Comparison of ENCODE assay signal across 8 mouse cellular contexts in the genomic region with DNA sequence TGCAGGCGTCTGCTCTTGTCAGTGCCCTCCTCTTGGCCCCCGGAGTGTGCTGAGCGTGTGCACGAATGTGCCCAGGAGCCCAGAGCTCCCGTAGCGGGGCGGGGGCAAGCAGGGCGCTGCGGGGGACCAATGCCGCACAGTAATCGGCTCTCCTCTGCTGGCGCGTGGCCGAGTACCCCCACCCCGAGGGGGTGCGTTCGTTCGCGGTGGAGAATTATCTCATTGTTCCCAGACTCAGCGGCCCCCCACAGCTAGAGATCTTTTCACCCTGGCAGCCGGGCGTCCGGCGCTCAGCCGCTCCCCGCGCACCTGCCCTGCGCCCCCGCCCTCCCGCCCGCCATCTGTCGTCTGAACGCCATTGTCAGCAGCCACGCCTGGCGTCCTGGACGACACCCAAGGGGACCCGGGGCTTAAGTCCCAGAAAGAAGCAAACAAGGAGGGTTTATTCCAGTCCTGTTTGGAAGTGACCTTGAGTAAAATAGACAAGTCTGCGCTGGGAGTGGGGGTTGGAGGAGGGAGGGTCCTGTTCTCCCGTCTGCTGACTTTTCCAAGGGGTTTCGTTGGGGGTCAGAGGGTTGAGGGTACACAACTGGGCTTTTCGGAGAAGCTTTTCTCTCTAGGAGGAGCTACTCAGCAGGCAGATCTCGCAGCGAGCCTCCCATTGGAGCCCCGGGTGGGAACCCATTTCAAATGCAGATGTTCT. TPM values are rescaled to one million over a fixed set of nuclear protein-coding genes. Genes with fewer than 3 reads are reported as not detected.
DNase-seq lines count a peak whose midpoint lies in the region; ATAC-seq and TF ChIP-seq lines count a peak whose summit lies in the region.

No protein-coding gene starts in this region.

- ATAC-seq in megakaryocyte, adult 5-6 weeks (ENCODE audit: poor library complexity, severe bottlenecking), result no peak
- peak; percentile 34; the same call in 1 of the 2 replicates for ATAC-seq in heart, embryonic 13.5 days (ENCODE audit: extremely low read depth, insufficient number of reproducible peaks, low FRiP score, low TSS enrichment)
- no peak for ATAC-seq in liver, embryonic 16.5 days (ENCODE audit: low read depth)

- H3K4me1 ChIP-seq in megakaryocyte, embryonic 14.5 days, result peaks cover 19% of the 10 kb centered on the region
- H3K4me1 ChIP-seq in heart, embryonic 13.5 days, result peaks cover 40% of the 10 kb centered on the region
- H3K4me1 ChIP-seq in liver, embryonic 16.5 days (ENCODE audit: control insufficient read depth, low read depth, low read length), result no peaks in the 10 kb centered on the region; the same call in 1 of the 2 replicates

- H3K9ac ChIP-seq in heart, embryonic 13.5 days, result peak overlapping the region; percentile 83
- H3K9ac ChIP-seq in liver, embryonic 16.5 days (ENCODE audit: low read depth, low read length), result no peak overlapping the region

- H3K36me3 ChIP-seq in megakaryocyte, embryonic 14.5 days (replicated peaks; ENCODE audit: low read length), result no peaks in the 10 kb centered on the region
- H3K36me3 ChIP-seq in heart, embryonic 13.5 days, result no peaks in the 10 kb centered on the region
- no peaks in the 10 kb centered on the region for H3K36me3 ChIP-seq in liver, embryonic 16.5 days (ENCODE audit: control insufficient read depth, insufficient read depth)

- H3K4me2 ChIP-seq in heart, embryonic 13.5 days, result peak overlapping the region; percentile 98
- peak overlapping the region; percentile 62 for H3K4me2 ChIP-seq in liver, embryonic 16.5 days (ENCODE audit: low read depth, low read length)

- H3K4me3 ChIP-seq in megakaryocyte, embryonic 14.5 days (replicated peaks), result peak overlapping the region; percentile 89
- H3K4me3 ChIP-seq in heart, embryonic 13.5 days, result peak overlapping the region; percentile 66
- peak overlapping the region; percentile 73 for H3K4me3 ChIP-seq in layer of hippocampus, adult 2 months
- H3K4me3 ChIP-seq in liver, embryonic 16.5 days (ENCODE audit: low read depth, low read length), result peak overlapping the region; percentile 47

- no peaks in the 10 kb centered on the region for H3K9me3 ChIP-seq in megakaryocyte, embryonic 14.5 days
- no peaks in the 10 kb centered on the region for H3K9me3 ChIP-seq in heart, embryonic 13.5 days
- H3K9me3 ChIP-seq in liver, embryonic 16.5 days (replicated peaks; ENCODE audit: control insufficient read depth, low read length), result no peaks in the 10 kb centered on the region

- peaks cover 74% of the 10 kb centered on the region for H3K27me3 ChIP-seq in megakaryocyte, embryonic 14.5 days (replicated peaks)
- no peaks in the 10 kb centered on the region for H3K27me3 ChIP-seq in heart, embryonic 13.5 days (replicated peaks)
- H3K27me3 ChIP-seq in liver, embryonic 16.5 days (ENCODE audit: control insufficient read depth, insufficient read depth, low read depth, low read length), result peaks cover 27% of the 10 kb centered on the region

- DNase-seq in embryo, embryonic 11.5 days (ENCODE audit: low read depth, low spot score), result peak; percentile 51
- DNase-seq in layer of hippocampus, adult 2 months (ENCODE audit: low spot score in 2 of 2), result peak; percentile 38 to 51
- peak; percentile 54 for DNase-seq in retina, adult 2 months (ENCODE audit: low read depth, low spot score)
- no peak for DNase-seq in urinary bladder, postnatal 36 days (ENCODE audit: low spot score in 2 of 2)

- TF ChIP-seq CTCF in layer of hippocampus, adult 2 months (conservative IDR thresholded peaks at IDR 0.05), result no peak

- H3K27ac ChIP-seq in heart, embryonic 13.5 days (replicated peaks), result peak overlapping the region; percentile 32; the same call in 1 of the 2 replicates
- H3K27ac ChIP-seq in layer of hippocampus, adult 2 months, result peak overlapping the region; percentile 88
- no peak overlapping the region for H3K27ac ChIP-seq in liver, embryonic 16.5 days (ENCODE audit: low read length)

- 1% methylated on average over 42 of the region's 44 CpGs for WGBS in heart, embryonic 13.5 days
- WGBS in liver, embryonic 16.5 days (ENCODE audit: insufficient replicate concordance), result under 1% methylated on average over 44 of the region's 44 CpGs

RNA-seq across cellular contexts. Expression of a gene that starts 26.4 kb away (rescaled TPM):
- polyA plus RNA-seq in megakaryocyte, embryonic 14.5 days (2012; ENCODE audit: insufficient read depth, low replicate concordance), result 17.8 and 18.5 TPM in 2 replicates
- 1.3 and 1.7 TPM in 2 replicates for total RNA-seq in megakaryocyte, adult 5-6 weeks (2015)
- 1.1 and 2.8 TPM in 2 replicates for total RNA-seq in megakaryocyte, adult 5-6 weeks (2017)
- polyA plus RNA-seq in heart, embryonic 13.5 days (2015; fragmentation: Nextera tagmentation; extraction: Ambion mirVana), result 35.9 and 36.6 TPM in 2 replicates
- 10 to 100 TPM; 16.0 to 18.1 TPM for total RNA-seq in layer of hippocampus, adult 2 months (2021)
- 5.0 and 5.4 TPM in 2 replicates for polyA plus RNA-seq in liver, embryonic 16.5 days (2015; fragmentation: Nextera tagmentation; extraction: Ambion mirVana)

Comparison
In these comparisons a context has a peak if more than half of its experiments do, and no peak if none do; other contexts are left out.
1. DNase-seq: peak in embryo, embryonic 11.5 days (single experiment), layer of hippocampus, adult 2 months (2 of 2) and retina, adult 2 months (single experiment); none in urinary bladder, postnatal 36 days (0 of 2).
2. Peak in every context shown above with its lines, with median percentiles within 50 percentile points of each other: H3K4me3 ChIP-seq.